ENCODE assay signal across 47 mouse cellular contexts in genomic region chr11:99562580-99562979, GRCm38 (mm10). TPM values are rescaled to one million over a fixed set of nuclear protein-coding genes. Genes with fewer than 3 reads are reported as not detected.
"Had no signal": no experiment of that assay in that cellular context is flagged by ENCODE, and none has a peak within 500 bp of the region (broad histone marks: within the 10 kb centered on the region; RNA-seq: fewer than 3 reads in every experiment).

No protein-coding gene starts in this region.

- H3K4me1 ChIP-seq: limb, embryonic 10.5 days; limb, embryonic 12.5 days; limb, embryonic 13.5 days; limb, embryonic 15.5 days; liver, embryonic 12.5 days; liver, embryonic 13.5 days; liver, embryonic 15.5 days; lung, embryonic 15.5 days; megakaryocyte, embryonic 14.5 days; midbrain, embryonic 10.5 days; midbrain, embryonic 12.5 days; midbrain, embryonic 13.5 days; midbrain, embryonic 15.5 days had no signal

- H3K4me3 ChIP-seq: left cerebral cortex, adult 2 months; limb, embryonic 10.5 days; limb, embryonic 12.5 days; limb, embryonic 13.5 days; limb, embryonic 15.5 days; liver, embryonic 12.5 days; liver, embryonic 13.5 days; liver, embryonic 15.5 days; lung, embryonic 15.5 days; megakaryocyte, embryonic 14.5 days; midbrain, embryonic 10.5 days; midbrain, embryonic 12.5 days; midbrain, embryonic 13.5 days; midbrain, embryonic 15.5 days; myocyte had no signal

- DNase-seq: left cerebral cortex, postnatal 4 days; liver; liver, embryonic 13.5 days; liver, postnatal 0 days; lung, adult 18-20 months; lung, adult 2 months; lung, embryonic 14.5 days; lung, postnatal 10 days; lung, postnatal 14 days; lung, postnatal 36 days; lung, postnatal 4 days; midbrain, embryonic 14.5 days had no signal

- H3K27ac ChIP-seq: left cerebral cortex, adult 2 months; limb, embryonic 10.5 days; limb, embryonic 12.5 days; limb, embryonic 13.5 days; limb, embryonic 15.5 days; liver, embryonic 12.5 days; liver, embryonic 13.5 days; liver, embryonic 14.5 days; liver, embryonic 15.5 days; lung, embryonic 15.5 days; macrophage; midbrain, embryonic 10.5 days; midbrain, embryonic 12.5 days; midbrain, embryonic 13.5 days; midbrain, embryonic 15.5 days had no signal

- H3K27me3 ChIP-seq: limb, embryonic 13.5 days; limb, embryonic 15.5 days; liver, embryonic 12.5 days; liver, embryonic 13.5 days; liver, embryonic 15.5 days; lung, embryonic 15.5 days; megakaryocyte, embryonic 14.5 days; midbrain, embryonic 12.5 days; midbrain, embryonic 13.5 days; midbrain, embryonic 15.5 days had no signal

- H3K9me3 ChIP-seq: limb, embryonic 10.5 days; limb, embryonic 12.5 days; limb, embryonic 13.5 days; limb, embryonic 15.5 days; liver, embryonic 12.5 days; liver, embryonic 13.5 days; liver, embryonic 15.5 days; lung, embryonic 15.5 days; megakaryocyte, embryonic 14.5 days; midbrain, embryonic 10.5 days; midbrain, embryonic 12.5 days; midbrain, embryonic 13.5 days; midbrain, embryonic 15.5 days had no signal

- H3K36me3 ChIP-seq: limb, embryonic 10.5 days; limb, embryonic 12.5 days; limb, embryonic 13.5 days; limb, embryonic 15.5 days; liver, embryonic 12.5 days; liver, embryonic 13.5 days; liver, embryonic 15.5 days; lung, embryonic 15.5 days; midbrain, embryonic 10.5 days; midbrain, embryonic 12.5 days; midbrain, embryonic 13.5 days; midbrain, embryonic 15.5 days had no signal

- H3K4me2 ChIP-seq: limb, embryonic 12.5 days; limb, embryonic 13.5 days; limb, embryonic 15.5 days; liver, embryonic 11.5 days; liver, embryonic 12.5 days; liver, embryonic 13.5 days; liver, embryonic 15.5 days; lung, embryonic 14.5 days; lung, embryonic 15.5 days; midbrain, embryonic 11.5 days; midbrain, embryonic 12.5 days; midbrain, embryonic 13.5 days; midbrain, embryonic 15.5 days had no signal

- H3K9ac ChIP-seq: limb, embryonic 12.5 days; limb, embryonic 13.5 days; limb, embryonic 15.5 days; liver, embryonic 12.5 days; liver, embryonic 13.5 days; liver, embryonic 14.5 days; liver, embryonic 15.5 days; liver, postnatal 0 days; lung, embryonic 14.5 days; lung, embryonic 15.5 days; midbrain, embryonic 12.5 days; midbrain, embryonic 13.5 days; midbrain, embryonic 15.5 days had no signal

RNA-seq across cellular contexts. Expression of gene Gm11939, which starts 3.3 kb away (rescaled TPM):
- total RNA-seq: left cerebral cortex, adult 2 months; left cerebral cortex, adult 8-10 months; left cerebral cortex, postnatal 10 days; left cerebral cortex, postnatal 14 days; left cerebral cortex, postnatal 25 days; left cerebral cortex, postnatal 36 days; left cerebral cortex, postnatal 4 days; liver, adult 2 months; megakaryocyte progenitor cell, adult 5-6 weeks; megakaryocyte, adult 5-6 weeks; megakaryocyte-erythroid progenitor cell, adult 5-6 weeks; midbrain, postnatal 0 days; monocyte, adult 5-6 weeks had no signal
- polyA plus RNA-seq: limb, embryonic 10.5 days; limb, embryonic 11.5 days; limb, embryonic 12.5 days; limb, embryonic 13.5 days; limb, embryonic 14.5 days; limb, embryonic 15.5 days; liver, adult 2 months; liver, embryonic 11.5 days; liver, embryonic 12.5 days; liver, embryonic 13.5 days; liver, embryonic 14.5 days; liver, embryonic 15.5 days; liver, embryonic 16.5 days; liver, postnatal 0 days; lung, adult 2 months; lung, embryonic 14.5 days; lung, embryonic 15.5 days; lung, embryonic 16.5 days; lung, postnatal 0 days; macrophage; midbrain, embryonic 10.5 days; midbrain, embryonic 11.5 days; midbrain, embryonic 12.5 days; midbrain, embryonic 13.5 days; midbrain, embryonic 14.5 days; midbrain, embryonic 15.5 days; midbrain, embryonic 16.5 days; midbrain, postnatal 0 days; myocyte had no signal

RNA-seq across cellular contexts. Expression of gene Krtap3-1, which starts 3.9 kb away (rescaled TPM):
- total RNA-seq: left cerebral cortex, adult 2 months; left cerebral cortex, adult 8-10 months; left cerebral cortex, postnatal 10 days; left cerebral cortex, postnatal 14 days; left cerebral cortex, postnatal 25 days; left cerebral cortex, postnatal 36 days; left cerebral cortex, postnatal 4 days; liver, adult 2 months; megakaryocyte progenitor cell, adult 5-6 weeks; megakaryocyte, adult 5-6 weeks; megakaryocyte-erythroid progenitor cell, adult 5-6 weeks; midbrain, postnatal 0 days; monocyte, adult 5-6 weeks had no signal
- polyA plus RNA-seq: limb, embryonic 10.5 days; limb, embryonic 11.5 days; limb, embryonic 12.5 days; limb, embryonic 13.5 days; limb, embryonic 14.5 days; liver, adult 2 months; liver, embryonic 11.5 days; liver, embryonic 12.5 days; liver, embryonic 13.5 days; liver, embryonic 14.5 days; liver, embryonic 15.5 days; liver, embryonic 16.5 days; liver, postnatal 0 days; lung, adult 2 months; lung, embryonic 14.5 days; lung, embryonic 15.5 days; lung, embryonic 16.5 days; lung, postnatal 0 days; macrophage; midbrain, embryonic 10.5 days; midbrain, embryonic 11.5 days; midbrain, embryonic 12.5 days; midbrain, embryonic 13.5 days; midbrain, embryonic 14.5 days; midbrain, embryonic 15.5 days; midbrain, embryonic 16.5 days; midbrain, postnatal 0 days; myocyte had no signal

RNA-seq across cellular contexts. Expression of gene Krtap3-2, which starts 5.9 kb away (rescaled TPM):
- total RNA-seq: left cerebral cortex, adult 2 months; left cerebral cortex, adult 8-10 months; left cerebral cortex, postnatal 10 days; left cerebral cortex, postnatal 14 days; left cerebral cortex, postnatal 25 days; left cerebral cortex, postnatal 36 days; left cerebral cortex, postnatal 4 days; liver, adult 2 months; megakaryocyte progenitor cell, adult 5-6 weeks; megakaryocyte, adult 5-6 weeks; megakaryocyte-erythroid progenitor cell, adult 5-6 weeks; midbrain, postnatal 0 days; monocyte, adult 5-6 weeks had no signal
- polyA plus RNA-seq: limb, embryonic 10.5 days; limb, embryonic 11.5 days; limb, embryonic 12.5 days; limb, embryonic 13.5 days; limb, embryonic 14.5 days; limb, embryonic 15.5 days; liver, adult 2 months; liver, embryonic 11.5 days; liver, embryonic 12.5 days; liver, embryonic 13.5 days; liver, embryonic 14.5 days; liver, embryonic 15.5 days; liver, embryonic 16.5 days; liver, postnatal 0 days; lung, embryonic 14.5 days; lung, embryonic 15.5 days; lung, embryonic 16.5 days; lung, postnatal 0 days; macrophage; midbrain, embryonic 10.5 days; midbrain, embryonic 11.5 days; midbrain, embryonic 12.5 days; midbrain, embryonic 13.5 days; midbrain, embryonic 14.5 days; midbrain, embryonic 15.5 days; midbrain, embryonic 16.5 days; midbrain, postnatal 0 days; myocyte had no signal

RNA-seq across cellular contexts. Expression of gene Krtap3-3, which starts 11.9 kb away (rescaled TPM):
- total RNA-seq: left cerebral cortex, adult 2 months; left cerebral cortex, adult 8-10 months; left cerebral cortex, postnatal 10 days; left cerebral cortex, postnatal 14 days; left cerebral cortex, postnatal 25 days; left cerebral cortex, postnatal 36 days; left cerebral cortex, postnatal 4 days; liver, adult 2 months; megakaryocyte progenitor cell, adult 5-6 weeks; megakaryocyte, adult 5-6 weeks; megakaryocyte-erythroid progenitor cell, adult 5-6 weeks; midbrain, postnatal 0 days; monocyte, adult 5-6 weeks had no signal
- polyA plus RNA-seq: limb, embryonic 10.5 days; limb, embryonic 11.5 days; limb, embryonic 12.5 days; limb, embryonic 13.5 days; liver, adult 2 months; liver, embryonic 11.5 days; liver, embryonic 12.5 days; liver, embryonic 13.5 days; liver, embryonic 14.5 days; liver, embryonic 15.5 days; liver, embryonic 16.5 days; liver, postnatal 0 days; lung, embryonic 14.5 days; lung, embryonic 15.5 days; lung, embryonic 16.5 days; lung, postnatal 0 days; macrophage; midbrain, embryonic 10.5 days; midbrain, embryonic 11.5 days; midbrain, embryonic 12.5 days; midbrain, embryonic 13.5 days; midbrain, embryonic 14.5 days; midbrain, embryonic 15.5 days; midbrain, embryonic 16.5 days; midbrain, postnatal 0 days; myocyte had no signal

RNA-seq across cellular contexts. Expression of gene Krtap1-5, which starts 18.2 kb away (rescaled TPM):
- total RNA-seq: left cerebral cortex, adult 2 months; left cerebral cortex, adult 8-10 months; left cerebral cortex, postnatal 10 days; left cerebral cortex, postnatal 14 days; left cerebral cortex, postnatal 25 days; left cerebral cortex, postnatal 36 days; left cerebral cortex, postnatal 4 days; liver, adult 2 months; megakaryocyte progenitor cell, adult 5-6 weeks; megakaryocyte, adult 5-6 weeks; megakaryocyte-erythroid progenitor cell, adult 5-6 weeks; midbrain, postnatal 0 days; monocyte, adult 5-6 weeks had no signal
- polyA plus RNA-seq: limb, embryonic 10.5 days; limb, embryonic 11.5 days; limb, embryonic 12.5 days; limb, embryonic 13.5 days; limb, embryonic 14.5 days; limb, embryonic 15.5 days; liver, adult 2 months; liver, embryonic 11.5 days; liver, embryonic 12.5 days; liver, embryonic 13.5 days; liver, embryonic 14.5 days; liver, embryonic 15.5 days; liver, embryonic 16.5 days; liver, postnatal 0 days; lung, adult 2 months; lung, embryonic 14.5 days; lung, embryonic 15.5 days; lung, embryonic 16.5 days; macrophage; midbrain, embryonic 10.5 days; midbrain, embryonic 11.5 days; midbrain, embryonic 12.5 days; midbrain, embryonic 13.5 days; midbrain, embryonic 14.5 days; midbrain, embryonic 15.5 days; midbrain, embryonic 16.5 days; midbrain, postnatal 0 days; myocyte had no signal
